Mouse (Mus musculus) lung, embryonic 16.5 days (tissue): ENCODE data around the gene Hmbs. TPM values are rescaled to one million over a fixed set of nuclear protein-coding genes. Genes with fewer than 3 reads are reported as not detected.
"Not testable (repeated sequence)": the region's sequence is repeated elsewhere in the genome, so short reads cannot be mapped to it uniquely, and the experiment has no call there.

Source experiments
- ATAC-seq: fragments of 200-750 bp; cut with Nextera tagmentation; 2 replicates; pipeline ENCODE4 v1.8.0; 2017; ENCODE audit warnings: low read depth, mild to moderate bottlenecking, moderate library complexity
- H3K27ac ChIP-seq: fragments of 300-500 bp; sonication (generic); 2 replicates; pipeline ENCODE4 v1.5.1; 2014; ENCODE audit warnings: mild to moderate bottlenecking, control low read depth, low read length
- H3K27me3 ChIP-seq: fragments of 300-500 bp; sonication (generic); 2 replicates; pipeline ENCODE4 v1.6.1; 2014; ENCODE audit warnings: low read depth, low read length, mixed read lengths; ENCODE audit not compliant: control insufficient read depth, insufficient read depth
- H3K36me3 ChIP-seq: fragments of 300-500 bp; sonication (generic); 2 replicates; pipeline ENCODE4 v1.6.1; 2014; ENCODE audit warnings: low read length; ENCODE audit not compliant: control insufficient read depth, insufficient read depth
- H3K4me1 ChIP-seq: fragments of 300-500 bp; sonication (generic); replicated peaks from 2 replicates; pipeline ENCODE4 v1.6.1; 2014; ENCODE audit warnings: low read length, mixed read lengths; ENCODE audit not compliant: control insufficient read depth, insufficient read depth
- H3K4me2 ChIP-seq: fragments of 300-500 bp; sonication (generic); 2 replicates; pipeline ENCODE4 v1.6.1; 2014; ENCODE audit warnings: low read depth, low read length, control low read depth
- H3K4me3 ChIP-seq: fragments of 300-500 bp; sonication (generic); 2 replicates; pipeline ENCODE4 v1.5.1; 2014; ENCODE audit warnings: mild to moderate bottlenecking, low read length, control low read depth
- H3K9ac ChIP-seq: fragments of 300-500 bp; sonication (generic); 2 replicates; pipeline ENCODE4 v1.6.1; 2014; ENCODE audit warnings: low read length, control low read depth
- H3K9me3 ChIP-seq: fragments of 300-500 bp; sonication (generic); 2 replicates; pipeline ENCODE4 v1.6.1; 2016; ENCODE audit warnings: low read length; ENCODE audit not compliant: control insufficient read depth
- WGBS: fragments of 180-500 bp; shearing (Covaris S2); extraction: QIAGEN DNeasy Blood & Tissue Kit; methylation state at CpG from one replicate; pipeline ENCODE4 v1.1.7; 2014; 5-methylcytosine and 5-hydroxymethylcytosine counted together
- polyA plus RNA-seq: library from polyadenylated mRNA; unstranded; fragments of >200 nt; fragmentation: Nextera tagmentation; extraction: Ambion mirVana; gene quantifications from 2 replicates; pipeline ENCODE4 v1.2.1, GENCODE M21; 2015

The Hmbs gene
- polyA plus RNA-seq: 110 and 117 TPM in 2 replicates

DNA sequence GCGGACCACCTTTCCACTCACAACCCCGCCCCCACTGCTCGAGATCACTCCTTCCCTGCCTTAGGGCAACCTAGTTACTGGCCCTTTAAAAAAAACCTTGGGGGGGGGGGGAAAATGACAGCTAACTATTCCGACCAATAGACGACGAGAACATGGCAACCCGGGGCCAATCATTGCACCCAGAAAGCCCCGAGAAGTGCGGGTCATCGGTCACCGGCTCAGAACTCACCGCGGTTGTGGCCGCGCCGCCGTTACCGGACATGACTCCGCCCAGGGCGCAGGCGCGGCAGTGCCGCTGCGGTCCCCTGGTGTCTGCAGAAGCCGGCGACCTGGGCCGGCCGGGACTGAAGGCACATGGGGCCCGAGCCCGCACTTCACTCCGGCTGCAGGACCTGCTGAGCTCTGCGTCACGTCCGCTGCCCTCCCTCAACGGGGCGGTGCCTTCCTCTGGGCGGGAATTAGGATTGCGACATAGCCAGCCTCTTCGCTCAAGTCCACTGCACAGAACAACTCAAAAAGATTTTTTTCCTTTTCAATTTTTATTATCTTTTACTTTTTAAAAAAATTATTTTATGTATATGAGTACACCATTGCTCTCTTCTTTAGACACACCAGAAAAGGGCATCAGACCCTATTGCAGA lies at the start of gene Hmbs:
Gene Hmbs, minus strand, starts transcription at position 448 of the 641 bp plus-strand sequence.
- Histone ChIP-seq H3K4me3 (peak within 1 kb of the TSS; percentile 94), H3K9ac (peak within 1 kb of the TSS; percentile 93), H3K36me3 (peaks cover 25% of the 10 kb centered on the region), H3K27ac (peak within 1 kb of the TSS; percentile 99), H3K4me2 (peak within 1 kb of the TSS; percentile 74), H3K9me3 (no peaks in the 10 kb centered on the region), H3K27me3 (no peaks in the 10 kb centered on the region), H3K4me1 (peaks cover 16% of the 10 kb centered on the region)
- peak; percentile 97 for ATAC-seq
- under 1% methylated on average over 39 of the region's 39 CpGs for WGBS

GRCm38 (mm10) chr9:44391466-44391865 lies 47.4 kb upstream of the Hmbs start:
- Histone ChIP-seq H3K36me3 (peaks cover 34% of the 10 kb centered on the region), H3K27ac (no peak overlapping the region), H3K4me2 (no peak overlapping the region), H3K27me3 (no peaks in the 10 kb centered on the region), H3K9ac (no peak overlapping the region), H3K4me1 (no peaks in the 10 kb centered on the region), H3K9me3 (no peaks in the 10 kb centered on the region), H3K4me3 (no peak overlapping the region)
- 29% methylated on average over 4 of the region's 4 CpGs for WGBS
- peak; percentile 59 for ATAC-seq

DNA sequence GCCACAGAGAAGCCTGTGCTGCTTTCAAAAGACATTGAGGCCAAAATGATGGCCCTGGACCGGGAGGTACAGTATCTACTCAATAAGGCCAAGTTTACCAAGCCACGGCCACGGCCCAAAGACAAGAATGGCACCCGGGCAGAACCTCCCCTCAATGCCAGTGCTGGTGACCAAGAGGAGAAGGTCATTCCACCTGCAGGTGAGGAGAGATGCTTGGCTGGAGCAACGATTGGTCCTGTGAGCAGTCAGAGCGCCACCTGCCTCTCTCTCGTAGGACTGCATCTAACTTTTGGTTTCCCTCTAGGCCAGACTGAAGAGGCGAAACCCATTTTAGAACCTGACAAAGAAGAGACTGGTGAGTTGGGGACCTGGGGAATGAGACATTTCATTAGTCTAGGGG lies 45.2 kb upstream of the Hmbs start:
- H3K4me1 ChIP-seq: no peaks in the 10 kb centered on the region
- peaks cover 51% of the 10 kb centered on the region for H3K36me3 ChIP-seq
- 58% methylated on average over 8 of the region's 8 CpGs for WGBS
- no peak overlapping the region for H3K4me2 ChIP-seq
- H3K27ac ChIP-seq: no peak overlapping the region
- ATAC-seq: no peak
- H3K9me3 ChIP-seq: no peaks in the 10 kb centered on the region
- H3K27me3 ChIP-seq: no peaks in the 10 kb centered on the region
- H3K9ac ChIP-seq: no peak overlapping the region
- no peak overlapping the region for H3K4me3 ChIP-seq

GRCm38 (mm10) chr9:44387221-44387620 lies 43.2 kb upstream of the Hmbs start:
- no peaks in the 10 kb centered on the region for H3K27me3 ChIP-seq
- no peak overlapping the region for H3K9ac ChIP-seq
- no peak overlapping the region for H3K4me3 ChIP-seq
- H3K9me3 ChIP-seq: no peaks in the 10 kb centered on the region
- ATAC-seq: no peak
- H3K27ac ChIP-seq: no peak overlapping the region
- H3K4me2 ChIP-seq: no peak overlapping the region
- H3K36me3 ChIP-seq: peaks cover 63% of the 10 kb centered on the region
- no peaks in the 10 kb centered on the region for H3K4me1 ChIP-seq
- 84% methylated on average over 3 of the region's 3 CpGs for WGBS

- Histone ChIP-seq H3K36me3 (peaks cover 61% of the 10 kb centered on the region), H3K4me2 (no peak overlapping the region), H3K9ac (no peak overlapping the region), H3K4me3 (no peak overlapping the region), H3K4me1 (peaks cover 10% of the 10 kb centered on the region), H3K9me3 (no peaks in the 10 kb centered on the region), H3K27me3 (no peaks in the 10 kb centered on the region), H3K27ac (no peak overlapping the region)
- ATAC-seq: no peak
- WGBS: 87% methylated on average over 13 of the region's 13 CpGs
Measured at GRCm38 (mm10) chr9:44384596-44384995, 40.6 kb upstream of the Hmbs start.

DNA sequence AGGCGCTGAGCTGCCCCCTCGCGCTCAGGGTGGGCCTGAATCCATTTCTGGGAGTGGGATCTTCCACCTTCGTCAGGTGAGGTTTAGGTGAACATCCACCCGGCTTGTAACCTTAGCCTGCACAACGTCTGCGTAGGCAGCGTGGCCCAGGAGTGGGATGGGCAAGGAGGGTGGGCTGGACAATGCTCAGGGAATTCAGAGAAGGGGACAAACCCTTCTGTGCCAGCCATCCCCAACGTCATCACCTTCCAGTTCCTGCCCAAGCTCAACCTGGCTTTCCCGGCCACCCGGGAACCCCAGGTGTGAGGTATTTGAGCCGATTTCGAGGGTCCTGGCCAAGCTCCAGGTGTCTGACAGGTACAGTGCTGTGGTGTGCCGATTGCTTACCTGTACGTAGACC lies 35.8 kb upstream of the Hmbs start:
- Histone ChIP-seq H3K36me3 (peaks cover 24% of the 10 kb centered on the region), H3K4me1 (peaks cover 14% of the 10 kb centered on the region), H3K9ac (peak overlapping the region; percentile 91), H3K27ac (peak overlapping the region; percentile 83), H3K4me3 (peak overlapping the region; percentile 87), H3K27me3 (no peaks in the 10 kb centered on the region), H3K4me2 (peak overlapping the region; percentile 95), H3K9me3 (no peaks in the 10 kb centered on the region)
- WGBS: 2% methylated on average over 15 of the region's 15 CpGs
- peak; percentile 19 for ATAC-seq

- Histone ChIP-seq H3K9ac (peak within 1 kb of the TSS; percentile 91), H3K4me1 (peaks cover 14% of the 10 kb centered on the region), H3K9me3 (no peaks in the 10 kb centered on the region), H3K36me3 (peaks cover 17% of the 10 kb centered on the region), H3K27ac (peak within 1 kb of the TSS; percentile 87), H3K27me3 (no peaks in the 10 kb centered on the region), H3K4me3 (peak within 1 kb of the TSS; percentile 87), H3K4me2 (peak within 1 kb of the TSS; percentile 95)
- peak; percentile 99 for ATAC-seq
- under 1% methylated on average over 83 of the region's 83 CpGs for WGBS
Measured at GRCm38 (mm10) chr9:44379054-44379834, 35.2 kb upstream of the Hmbs start, which contains the start of gene Hyou1. Gene Hyou1 (plus strand): TSS chr9:44379490.

- no peak overlapping the region for H3K27ac ChIP-seq
- peak overlapping the region; percentile 78 for H3K4me2 ChIP-seq
- H3K4me1 ChIP-seq: peaks cover 14% of the 10 kb centered on the region
- H3K27me3 ChIP-seq: no peaks in the 10 kb centered on the region
- H3K9me3 ChIP-seq: no peaks in the 10 kb centered on the region
- peak overlapping the region; percentile 82 for H3K9ac ChIP-seq
- WGBS: 76% methylated on average over 5 of the region's 5 CpGs
- peaks cover 13% of the 10 kb centered on the region for H3K36me3 ChIP-seq
- H3K4me3 ChIP-seq: peak overlapping the region; percentile 87
- no peak for ATAC-seq
Measured at GRCm38 (mm10) chr9:44378153-44378730, 34.2 kb upstream of the Hmbs start.

DNA sequence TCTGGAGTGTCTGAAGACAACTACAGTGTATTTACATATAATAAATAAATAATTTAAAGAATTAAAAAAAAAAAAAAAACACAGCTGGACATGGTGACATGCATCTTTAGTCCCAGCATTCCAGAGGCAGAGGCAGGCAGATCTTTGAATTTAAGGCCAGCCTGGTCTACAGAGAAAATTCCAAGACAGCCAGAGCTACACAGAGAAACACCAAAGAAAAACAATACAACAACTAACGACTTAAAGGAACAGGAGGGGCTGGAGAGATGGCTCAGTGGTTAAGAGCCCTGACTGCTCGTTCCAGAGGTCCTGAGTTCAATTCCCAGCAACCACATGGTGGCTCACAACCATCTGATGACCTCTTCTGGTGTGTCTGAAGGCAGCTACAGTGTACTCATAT lies 33.3 kb upstream of the Hmbs start:
- H3K4me2 ChIP-seq, H3K9me3 ChIP-seq, H3K27me3 ChIP-seq, H3K4me3 ChIP-seq, ATAC-seq, H3K36me3 ChIP-seq, H3K9ac ChIP-seq, H3K27ac ChIP-seq: not testable (repeated sequence)
- WGBS: 80% methylated on average over 2 of the region's 2 CpGs
- peaks cover 14% of the 10 kb centered on the region for H3K4me1 ChIP-seq
